Mouse (Mus musculus) liver, embryonic 16.5 days (tissue): ENCODE data around the gene Eif4a1. TPM values are rescaled to one million over a fixed set of nuclear protein-coding genes. Genes with fewer than 3 reads are reported as not detected.

Source experiments
- ATAC-seq: fragments of 200-750 bp; cut with Nextera tagmentation; 2 replicates; pipeline ENCODE4 v1.8.0; 2017; ENCODE audit warnings: low read depth, mild to moderate bottlenecking, moderate number of reproducible peaks, moderate library complexity
- H3K27ac ChIP-seq: fragments of 300-500 bp; sonication (generic); 2 replicates; pipeline ENCODE4 v1.5.1; 2014; ENCODE audit warnings: mild to moderate bottlenecking, low read length
- H3K27me3 ChIP-seq: fragments of 300-500 bp; sonication (generic); 2 replicates; pipeline ENCODE4 v1.6.1; 2014; ENCODE audit warnings: low read depth, low read length, mixed read lengths; ENCODE audit not compliant: control insufficient read depth, insufficient read depth
- H3K36me3 ChIP-seq: fragments of 300-500 bp; sonication (generic); 2 replicates; pipeline ENCODE4 v1.6.1; 2014; ENCODE audit warnings: mild to moderate bottlenecking; ENCODE audit not compliant: control insufficient read depth, insufficient read depth
- H3K4me1 ChIP-seq: fragments of 300-500 bp; sonication (generic); 2 replicates; pipeline ENCODE4 v1.6.1; 2014; ENCODE audit warnings: low read depth, low read length, mixed read lengths; ENCODE audit not compliant: control insufficient read depth
- H3K4me2 ChIP-seq: fragments of 300-500 bp; sonication (generic); 2 replicates; pipeline ENCODE4 v1.6.1; 2014; ENCODE audit warnings: low read depth, low read length, mixed read lengths
- H3K4me3 ChIP-seq: fragments of 300-500 bp; sonication (generic); 2 replicates; pipeline ENCODE4 v1.5.1; 2014; ENCODE audit warnings: low read depth, mild to moderate bottlenecking, low read length
- H3K9ac ChIP-seq: fragments of 300-500 bp; sonication (generic); 2 replicates; pipeline ENCODE4 v1.6.1; 2014; ENCODE audit warnings: low read depth, low read length
- H3K9me3 ChIP-seq: fragments of 300-500 bp; sonication (generic); replicated peaks from 2 replicates; pipeline ENCODE4 v1.6.1; 2016; ENCODE audit warnings: low read length; ENCODE audit not compliant: control insufficient read depth
- WGBS: fragments of 180-500 bp; shearing (Covaris S2); extraction: QIAGEN DNeasy Blood & Tissue Kit; methylation state at CpG from one replicate; pipeline ENCODE4 v1.1.7; 2014; ENCODE audit not compliant: insufficient replicate concordance; 5-methylcytosine and 5-hydroxymethylcytosine counted together
- polyA plus RNA-seq: library from polyadenylated mRNA; unstranded; fragments of >200 nt; fragmentation: Nextera tagmentation; extraction: Ambion mirVana; gene quantifications from 2 replicates; pipeline ENCODE4 v1.2.1, GENCODE M21; 2015

Gene Eif4a1
- polyA plus RNA-seq, result 223 and 225 TPM in 2 replicates

DNA sequence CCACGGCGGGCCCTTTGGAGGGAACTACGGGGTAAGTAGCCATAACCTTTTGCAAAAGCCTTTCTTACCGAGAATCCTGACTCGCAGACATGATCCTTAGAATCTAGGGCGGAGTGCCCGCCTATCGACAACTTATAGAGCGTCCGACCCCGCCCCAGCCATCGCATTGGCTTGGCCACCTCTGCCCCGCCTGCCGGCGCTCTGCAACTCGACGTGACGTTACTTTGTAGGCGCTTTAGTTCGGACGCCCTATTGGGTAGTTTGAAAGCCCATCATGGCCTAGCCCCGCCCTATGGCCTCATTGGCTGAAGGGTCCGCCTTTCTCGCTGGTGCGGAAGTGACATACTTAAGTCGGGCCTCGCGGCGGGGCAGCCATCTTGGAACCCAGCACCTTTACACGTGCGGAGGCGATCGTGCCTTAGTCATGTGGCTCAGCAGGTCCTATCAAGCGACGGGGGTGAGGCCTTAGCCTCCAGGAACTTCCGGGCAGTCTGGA, at the start of gene Eif4a1:
Eif4a1 (minus strand) TSS at position 213 of the 496 bp plus-strand sequence.
- Histone ChIP-seq H3K36me3 (peaks cover 64% of the 10 kb centered on the region), H3K4me1 (peaks cover 22% of the 10 kb centered on the region)
- WGBS, result under 1% methylated on average over 36 of the region's 36 CpGs

DNA sequence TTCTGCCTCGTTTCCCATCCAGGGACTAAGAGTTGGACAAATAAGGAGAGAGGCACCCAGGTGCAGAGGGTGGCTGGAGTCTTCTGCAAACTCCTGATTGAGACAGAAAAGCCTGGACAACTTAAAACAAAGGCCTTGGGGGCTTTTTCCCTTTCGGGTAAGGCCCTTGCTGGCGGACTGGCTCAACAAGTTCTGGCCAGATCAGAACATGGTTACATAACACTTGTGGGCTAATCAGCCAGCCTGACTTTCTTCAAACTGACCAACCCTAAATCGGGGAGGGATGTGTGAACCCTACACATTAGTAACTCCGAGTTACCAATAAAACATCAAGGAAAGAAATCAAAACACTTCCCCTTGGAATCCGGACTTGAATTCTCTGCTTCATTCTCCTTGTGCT, 48.6 kb upstream of the Eif4a1 start:
- Histone ChIP-seq H3K27ac (no peak overlapping the region), H3K36me3 (no peaks in the 10 kb centered on the region), H3K9ac (no peak overlapping the region), H3K4me2 (no peak overlapping the region), H3K4me1 (peaks cover 28% of the 10 kb centered on the region), H3K4me3 (no peak overlapping the region), H3K27me3 (no peaks in the 10 kb centered on the region), H3K9me3 (peaks cover 2% of the 10 kb centered on the region; the same call in 1 of the 2 replicates)
- no peak for ATAC-seq
- 65% methylated on average over 6 of the region's 6 CpGs for WGBS

More for the DNA sequence above, at the start of gene Eif4a1:
- Histone ChIP-seq H3K4me2 (peak within 1 kb of the TSS; percentile 78), H3K9me3 (no peaks in the 10 kb centered on the region), H3K27ac (peak within 1 kb of the TSS; percentile 97), H3K27me3 (no peaks in the 10 kb centered on the region), H3K4me3 (peak within 1 kb of the TSS; percentile 97), H3K9ac (peak within 1 kb of the TSS; percentile 98)
- ATAC-seq, result peak; percentile 95

- Histone ChIP-seq H3K27me3 (no peaks in the 10 kb centered on the region), H3K4me1 (peaks cover 27% of the 10 kb centered on the region), H3K36me3 (no peaks in the 10 kb centered on the region), H3K4me3 (no peak overlapping the region), H3K9me3 (no peaks in the 10 kb centered on the region), H3K4me2 (no peak overlapping the region), H3K27ac (peak overlapping the region; percentile 62; the same call in 1 of the 2 replicates), H3K9ac (no peak overlapping the region)
- 59% methylated on average over 6 of the region's 6 CpGs for WGBS
- ATAC-seq, result no peak
Measured at GRCm38 (mm10) chr11:69719423-69719822, 47.2 kb upstream of the Eif4a1 start.

DNA sequence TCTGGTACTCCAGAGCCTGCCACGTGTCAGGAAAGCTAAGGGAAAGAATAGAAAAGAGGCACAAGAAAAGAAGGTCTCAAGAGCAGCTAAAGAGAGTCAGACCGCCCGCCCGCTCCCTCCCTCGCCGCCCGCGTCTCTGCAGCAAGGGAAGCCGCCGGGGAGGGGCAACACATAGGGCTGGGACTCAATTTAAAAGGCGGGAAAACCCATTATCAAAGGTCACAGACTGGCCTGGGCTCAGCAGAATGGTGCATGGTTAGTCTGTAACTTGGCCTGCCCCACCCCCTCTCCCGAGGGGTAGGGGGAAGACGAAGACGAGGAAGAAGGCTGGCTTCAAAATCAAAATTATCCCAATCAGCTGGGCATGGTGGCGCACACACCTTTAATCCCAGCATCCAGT, 46.4 kb upstream of the Eif4a1 start:
- H3K9ac ChIP-seq, result peak overlapping the region; percentile 15
- peaks cover 27% of the 10 kb centered on the region for H3K4me1 ChIP-seq
- no peaks in the 10 kb centered on the region for H3K36me3 ChIP-seq
- H3K9me3 ChIP-seq, result no peaks in the 10 kb centered on the region
- H3K27ac ChIP-seq, result peak overlapping the region; percentile 62
- peak overlapping the region; percentile 40 for H3K4me2 ChIP-seq
- 16% methylated on average over 15 of the region's 15 CpGs for WGBS
- peak; percentile 92 for ATAC-seq
- no peaks in the 10 kb centered on the region for H3K27me3 ChIP-seq
- H3K4me3 ChIP-seq, result peak overlapping the region; percentile 1; the same call in 1 of the 2 replicates

DNA sequence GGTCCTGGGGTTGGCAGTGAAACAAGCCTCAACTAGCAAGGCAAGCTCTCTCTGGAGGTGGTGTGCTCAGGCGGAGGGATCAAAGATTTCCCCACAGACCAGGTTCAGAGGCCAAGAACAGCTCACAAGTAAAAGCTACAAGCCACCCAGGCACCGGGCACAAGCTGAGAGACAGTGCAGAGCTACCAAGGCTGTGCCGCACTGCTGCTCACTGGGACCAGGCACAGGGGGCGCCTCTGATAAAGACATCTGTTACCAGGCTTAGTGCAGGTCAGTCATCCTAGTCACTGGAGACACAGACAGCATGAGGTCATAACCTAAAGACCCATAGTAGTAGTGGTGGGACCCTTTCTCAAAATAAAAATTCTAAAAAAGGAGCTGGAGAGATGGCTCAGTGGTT, 44.7 kb upstream of the Eif4a1 start:
- Histone ChIP-seq H3K4me2 (no peak overlapping the region), H3K27me3 (no peaks in the 10 kb centered on the region), H3K36me3 (no peaks in the 10 kb centered on the region), H3K4me1 (peaks cover 27% of the 10 kb centered on the region), H3K27ac (no peak overlapping the region; the same call in 1 of the 2 replicates), H3K4me3 (no peak overlapping the region), H3K9me3 (no peaks in the 10 kb centered on the region), H3K9ac (no peak overlapping the region)
- 49% methylated on average over 4 of the region's 4 CpGs for whole genome bisulfite sequencing
- no peak for ATAC-seq

DNA sequence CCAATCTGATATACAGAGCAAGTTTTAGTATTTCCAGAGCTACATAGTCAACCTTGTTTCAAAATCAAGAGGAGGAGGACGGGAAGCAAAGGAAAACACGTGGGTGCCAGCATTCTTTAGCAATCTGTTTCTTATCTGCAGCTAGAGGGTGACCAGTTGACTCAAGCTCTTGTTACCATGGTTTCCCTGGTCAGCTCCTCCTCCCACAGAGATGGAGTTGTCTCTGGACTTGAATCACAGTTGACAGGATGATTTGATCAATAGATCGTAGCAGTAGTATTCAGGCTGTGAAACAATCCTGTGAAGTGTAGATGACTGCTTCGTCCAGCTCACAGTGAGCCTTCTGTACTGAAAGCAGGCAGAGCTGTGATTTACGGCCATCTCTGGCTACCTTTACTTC, 43.7 kb upstream of the Eif4a1 start:
- H3K4me1 ChIP-seq, result peaks cover 27% of the 10 kb centered on the region
- no peaks in the 10 kb centered on the region for H3K9me3 ChIP-seq
- no peak overlapping the region for H3K4me2 ChIP-seq
- H3K36me3 ChIP-seq, result no peaks in the 10 kb centered on the region
- no peak overlapping the region for H3K4me3 ChIP-seq
- peak; percentile 53 for ATAC-seq
- H3K27me3 ChIP-seq, result no peaks in the 10 kb centered on the region
- no peak overlapping the region for H3K9ac ChIP-seq
- WGBS, result 27% methylated on average over 5 of the region's 5 CpGs
- no peak overlapping the region; the same call in 1 of the 2 replicates for H3K27ac ChIP-seq

GRCm38 (mm10) chr11:69715482-69715881, 43.3 kb upstream of the Eif4a1 start:
- Histone ChIP-seq H3K36me3 (no peaks in the 10 kb centered on the region), H3K27me3 (no peaks in the 10 kb centered on the region), H3K27ac (peak overlapping the region; percentile 9; the same call in 1 of the 2 replicates), H3K4me1 (peaks cover 28% of the 10 kb centered on the region), H3K9ac (no peak overlapping the region), H3K9me3 (no peaks in the 10 kb centered on the region), H3K4me2 (no peak overlapping the region), H3K4me3 (no peak overlapping the region)
- 59% methylated on average over 9 of the region's 9 CpGs for WGBS
- no peak for ATAC-seq

DNA sequence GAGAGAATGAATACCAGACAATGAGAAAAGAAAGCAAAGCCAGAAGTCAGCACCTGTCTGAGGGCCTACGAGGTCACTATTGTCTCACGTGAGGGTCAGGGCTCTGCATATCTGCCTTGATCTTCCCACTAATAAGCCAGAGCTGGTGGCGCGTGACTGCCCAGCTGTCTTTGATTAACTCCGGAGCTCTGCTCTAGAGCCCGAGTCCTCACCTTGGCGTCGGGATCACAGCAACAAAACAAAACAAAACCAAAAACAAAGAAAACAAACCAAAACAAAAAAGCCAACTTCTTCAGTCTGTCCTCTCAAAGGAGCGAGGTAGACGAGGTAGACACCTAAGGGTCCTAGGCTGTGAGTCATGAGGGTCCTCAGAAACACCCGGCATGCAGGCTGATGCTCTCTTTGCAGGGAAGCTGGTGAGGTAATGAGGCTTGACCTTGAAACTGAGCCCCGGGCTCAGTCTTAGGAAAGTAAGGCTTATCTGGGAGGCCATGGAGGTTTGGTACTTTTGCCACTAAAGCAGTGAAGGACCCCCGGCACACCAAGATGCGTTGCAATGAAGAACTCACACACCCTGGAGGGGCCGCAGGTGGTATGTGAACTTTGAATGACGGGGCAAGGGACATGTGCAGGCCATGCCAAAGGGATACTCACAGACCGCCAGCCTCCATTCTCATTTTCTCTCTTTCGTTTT, 42.6 kb upstream of the Eif4a1 start:
- ATAC-seq, result no peak
- no peaks in the 10 kb centered on the region for H3K36me3 ChIP-seq
- no peak overlapping the region for H3K27ac ChIP-seq
- H3K9me3 ChIP-seq, result no peaks in the 10 kb centered on the region
- H3K4me2 ChIP-seq, result no peak overlapping the region
- peaks cover 35% of the 10 kb centered on the region for H3K4me1 ChIP-seq
- no peak overlapping the region for H3K4me3 ChIP-seq
- no peaks in the 10 kb centered on the region for H3K27me3 ChIP-seq
- no peak overlapping the region for H3K9ac ChIP-seq
- 79% methylated on average over 18 of the region's 18 CpGs for WGBS

DNA sequence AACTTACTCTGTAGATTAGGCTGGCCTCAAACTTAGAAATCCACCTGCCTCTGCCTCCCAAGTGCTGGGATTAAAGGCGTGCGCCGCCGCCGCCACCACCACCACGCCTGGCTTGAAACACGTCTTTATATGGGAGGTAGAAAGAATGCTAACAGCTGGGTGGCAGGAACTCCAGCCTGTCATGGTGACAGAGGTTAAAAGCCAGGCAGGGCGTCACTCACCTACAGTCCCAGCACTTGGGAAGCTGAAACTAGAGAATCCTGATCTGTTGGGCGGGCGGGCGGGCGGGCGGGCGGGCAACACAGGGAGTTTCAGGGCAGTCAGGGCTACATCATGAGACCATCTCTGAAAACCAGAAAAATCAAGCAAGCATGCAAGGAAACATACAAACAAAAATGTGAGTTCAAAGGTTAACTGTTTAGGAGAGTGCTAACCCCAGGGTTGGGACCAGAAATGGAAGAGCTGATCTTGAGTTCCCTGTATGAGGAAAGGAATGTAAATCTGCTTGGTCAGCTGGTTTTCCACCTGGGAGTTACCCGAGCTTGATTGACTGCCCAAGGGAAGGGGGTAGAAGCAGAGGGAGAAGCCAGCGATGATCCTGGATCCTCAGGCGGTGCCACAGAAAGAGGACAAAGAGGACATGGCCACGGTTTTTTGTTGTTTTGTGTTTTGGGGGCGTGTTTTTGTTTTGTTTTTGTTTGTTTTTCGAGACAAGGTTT, 40.9 kb upstream of the Eif4a1 start:
- no peaks in the 10 kb centered on the region for H3K27me3 ChIP-seq
- H3K4me2 ChIP-seq, result no peak overlapping the region
- H3K4me3 ChIP-seq, result no peak overlapping the region
- no peaks in the 10 kb centered on the region for H3K36me3 ChIP-seq
- WGBS, result 75% methylated on average over 20 of the region's 20 CpGs
- H3K9me3 ChIP-seq, result no peaks in the 10 kb centered on the region
- peaks cover 25% of the 10 kb centered on the region for H3K4me1 ChIP-seq
- H3K9ac ChIP-seq, result no peak overlapping the region
- no peak overlapping the region for H3K27ac ChIP-seq
- ATAC-seq, result no peak
